Mouse (Mus musculus): ENCODE data around the gene Spocd1. TPM values are rescaled to one million over a fixed set of nuclear protein-coding genes. Genes with fewer than 3 reads are reported as not detected.
"Not testable (repeated sequence)": the region's sequence is repeated elsewhere in the genome, so short reads cannot be mapped to it uniquely, and the experiment has no call there.

Gene Spocd1
- under 1 TPM; 0.51 to 0.53 TPM for total RNA-seq (2021)
- long read RNA-seq, experiment 1 = 0 reads
- long read RNA-seq, experiment 2 = 0 reads

DNA sequence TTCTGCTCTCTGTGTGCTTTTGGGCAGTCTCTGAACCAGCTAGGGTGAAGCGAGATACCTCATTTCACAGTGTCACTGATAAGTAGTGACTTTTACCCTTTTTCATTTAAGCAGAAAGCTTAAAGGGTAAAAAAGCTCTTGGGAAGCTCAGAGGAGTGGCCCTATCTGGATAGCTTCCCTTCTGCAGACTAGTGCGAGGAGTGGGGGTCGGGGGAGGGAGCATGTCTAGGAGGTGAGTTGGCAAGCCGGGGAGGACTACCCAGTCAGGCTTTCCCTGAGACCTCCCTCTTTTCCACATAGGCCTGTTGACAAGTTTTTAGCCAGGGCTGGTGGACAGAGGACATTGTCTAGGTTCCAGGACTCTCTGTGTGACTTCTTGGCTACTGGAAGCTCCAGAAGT is at the start of gene Spocd1:
Gene Spocd1, plus strand, starts transcription at position 301 of the 400 bp plus-strand sequence.
- no peak for DNase-seq (ENCODE audit: low spot score in 2 of 2)

DNA sequence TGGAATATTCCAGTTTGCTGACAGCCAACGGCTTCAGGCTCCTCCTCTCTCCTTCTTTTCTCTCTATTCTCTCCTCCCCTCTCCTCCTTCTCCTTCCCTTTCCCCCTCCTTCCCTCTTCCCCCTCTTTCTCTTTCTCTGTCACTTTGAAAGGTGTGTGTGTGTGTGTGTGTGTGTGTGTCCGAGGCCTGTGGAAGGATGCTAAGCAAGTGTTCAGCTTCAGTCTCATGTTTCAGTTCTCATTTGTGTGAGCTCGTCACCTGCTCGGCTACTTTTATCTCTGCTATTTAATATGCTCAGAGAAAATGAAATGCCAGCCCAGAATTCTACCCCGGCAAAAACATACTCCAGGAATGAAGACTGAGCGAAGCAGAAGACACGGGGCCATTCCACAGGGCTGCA is 48.4 kb upstream of the Spocd1 start:
- DNase-seq (ENCODE audit: low spot score in 2 of 2) = no peak

DNA sequence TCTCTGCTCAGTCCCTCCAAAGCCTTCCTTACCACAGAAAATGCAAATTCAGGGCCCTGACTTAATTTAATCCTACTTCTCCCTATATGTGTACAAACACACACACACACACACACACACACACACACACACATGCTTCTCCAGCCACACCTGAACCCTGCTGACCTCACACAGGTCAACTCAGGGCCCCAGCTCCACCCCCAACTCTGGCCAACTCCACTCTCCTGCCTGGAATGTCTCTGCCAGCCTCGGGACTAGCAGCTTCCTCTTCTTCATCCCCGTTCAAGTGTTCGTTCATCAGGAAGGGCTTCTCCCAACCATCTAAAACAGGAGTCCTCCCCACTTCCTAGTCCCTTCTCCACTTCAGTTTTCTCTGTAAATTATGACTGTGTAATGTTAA is 47.4 kb upstream of the Spocd1 start:
- no peak for DNase-seq (ENCODE audit: low spot score in 2 of 2)

DNA sequence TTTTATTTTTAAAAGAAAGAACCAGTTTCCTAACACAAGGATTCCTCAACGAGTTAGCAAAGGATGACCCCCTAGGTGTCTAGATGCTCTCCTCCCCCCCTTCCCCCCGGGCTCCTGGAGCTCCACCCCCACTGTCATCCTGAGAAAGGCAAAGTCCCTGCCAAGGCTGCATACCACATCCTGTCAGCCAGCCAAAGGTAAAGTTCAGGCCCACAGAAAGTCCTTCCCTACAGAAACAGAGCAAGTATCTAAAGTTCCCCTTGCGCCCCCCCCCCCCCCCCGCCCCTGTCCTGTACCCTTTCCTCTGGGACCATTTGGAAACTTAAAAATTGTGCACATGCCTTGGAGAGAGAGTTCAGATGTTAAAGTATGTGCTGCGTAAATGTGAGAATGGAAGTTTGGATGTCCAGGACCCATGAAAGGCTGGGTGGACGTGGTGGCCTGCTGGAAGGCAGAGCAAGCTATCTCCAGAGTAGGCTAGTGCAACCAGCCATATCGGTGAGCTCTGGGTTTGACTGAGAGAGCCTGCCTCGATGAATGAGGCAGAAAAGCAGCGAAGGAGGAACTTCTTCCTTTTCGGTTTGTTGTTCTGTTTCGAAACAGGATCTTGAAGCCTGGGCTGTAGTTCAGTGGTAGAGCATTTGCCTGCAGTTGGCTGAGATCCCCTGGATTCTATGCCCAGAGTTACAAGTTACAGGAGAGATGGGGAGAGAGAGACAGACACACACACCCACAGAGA is 46.3 kb upstream of the Spocd1 start:
- no peak for DNase-seq (ENCODE audit: low spot score in 2 of 2)

GRCm38 (mm10) chr4:129884041-129884930 is 44.8 kb upstream of the Spocd1 start:
- DNase-seq (ENCODE audit: low spot score in 2 of 2) = no peak

DNA sequence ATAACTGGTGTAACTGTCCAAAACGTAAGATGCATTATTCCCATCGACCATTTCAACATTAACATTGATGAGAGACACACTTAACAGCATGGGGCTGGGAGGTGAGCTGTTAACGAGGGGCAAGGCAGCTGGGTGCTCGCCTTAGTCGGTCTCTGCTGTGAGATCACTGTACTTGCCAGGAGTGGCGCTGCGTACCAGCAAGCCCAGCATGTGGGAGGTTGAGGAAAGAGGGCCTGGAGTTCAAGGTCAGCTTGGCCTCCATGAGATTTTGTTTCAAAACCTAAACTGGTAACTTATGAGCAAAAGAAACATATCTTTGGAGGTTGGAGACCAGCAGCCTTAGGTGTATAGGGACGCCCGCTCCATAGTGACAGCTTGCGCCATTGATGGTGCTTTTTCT is 39.4 kb upstream of the Spocd1 start:
- no peak for DNase-seq (ENCODE audit: low spot score in 2 of 2)

- DNase-seq (ENCODE audit: low spot score in 2 of 2) = no peak
Observed at GRCm38 (mm10) chr4:129890094-129890493, 39.0 kb upstream of the Spocd1 start.

DNA sequence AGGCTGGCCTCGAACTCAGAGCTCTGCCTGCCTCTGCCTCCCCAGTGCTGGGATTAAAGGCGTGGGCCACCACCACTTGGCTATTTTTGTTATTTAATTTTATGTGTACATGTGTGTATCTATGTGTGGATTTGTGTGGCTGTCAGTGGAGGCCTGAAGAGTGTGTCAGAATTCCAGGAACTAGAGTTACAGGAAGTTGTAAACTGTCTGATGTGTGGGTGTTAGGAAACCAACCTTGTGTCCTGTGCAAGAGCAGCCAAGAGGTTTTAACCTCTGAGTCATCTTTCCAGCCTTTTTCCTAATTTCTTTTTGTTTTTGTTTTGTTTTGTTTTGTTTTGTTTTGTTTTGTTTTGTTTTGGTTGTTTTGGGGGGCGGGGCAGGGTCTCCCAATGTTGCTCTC is 34.2 kb upstream of the Spocd1 start:
- DNase-seq (ENCODE audit: low spot score in 2 of 2) = no peak

GRCm38 (mm10) chr4:129898815-129899214 is 30.2 kb upstream of the Spocd1 start:
- DNase-seq (ENCODE audit: low spot score in 2 of 2) = not testable (repeated sequence)

DNA sequence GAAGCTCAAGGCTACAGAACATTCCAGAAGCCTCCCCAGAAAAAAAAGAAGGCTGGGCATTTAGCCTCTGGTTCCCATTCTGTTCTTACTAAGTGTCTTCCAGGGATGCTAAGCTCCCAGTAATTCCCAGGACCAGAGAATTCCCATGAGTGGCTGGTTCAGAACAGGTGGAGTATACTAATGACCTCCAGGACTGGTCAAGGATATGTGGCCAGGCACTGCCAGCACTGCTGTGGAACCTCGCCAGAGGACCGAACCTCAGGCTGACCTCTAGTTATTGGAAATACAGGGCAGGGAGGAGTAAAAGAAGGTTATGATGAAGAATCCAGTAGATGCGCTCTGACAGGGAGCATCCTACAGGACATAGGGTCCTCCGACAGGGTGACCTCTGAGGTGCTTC is 26.7 kb upstream of the Spocd1 start:
- DNase-seq (ENCODE audit: low spot score in 2 of 2) = no peak

DNA sequence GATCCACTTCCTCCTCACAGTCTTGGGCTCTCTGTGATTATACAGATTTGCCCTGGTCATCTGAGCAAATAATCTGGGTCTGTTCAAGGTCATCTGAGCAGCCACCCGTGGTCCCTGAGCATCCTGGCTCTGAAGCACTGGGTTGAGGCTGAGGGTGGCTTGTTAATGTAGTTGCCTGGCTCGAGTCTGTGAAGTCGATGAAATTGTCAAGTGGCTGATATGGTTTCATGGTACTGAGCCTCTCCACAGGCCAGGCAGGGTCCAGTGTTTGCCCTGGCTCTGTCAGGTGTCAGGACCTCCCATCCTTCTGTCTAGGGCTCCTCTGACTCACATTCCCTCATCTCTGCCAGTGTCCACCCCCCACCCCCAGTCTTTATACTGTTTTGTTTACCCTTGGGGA is 25.5 kb upstream of the Spocd1 start:
- DNase-seq (ENCODE audit: low spot score in 2 of 2) = no peak

GRCm38 (mm10) chr4:129905032-129905431 is 24.0 kb upstream of the Spocd1 start:
- DNase-seq (ENCODE audit: low spot score in 2 of 2) = no peak

DNA sequence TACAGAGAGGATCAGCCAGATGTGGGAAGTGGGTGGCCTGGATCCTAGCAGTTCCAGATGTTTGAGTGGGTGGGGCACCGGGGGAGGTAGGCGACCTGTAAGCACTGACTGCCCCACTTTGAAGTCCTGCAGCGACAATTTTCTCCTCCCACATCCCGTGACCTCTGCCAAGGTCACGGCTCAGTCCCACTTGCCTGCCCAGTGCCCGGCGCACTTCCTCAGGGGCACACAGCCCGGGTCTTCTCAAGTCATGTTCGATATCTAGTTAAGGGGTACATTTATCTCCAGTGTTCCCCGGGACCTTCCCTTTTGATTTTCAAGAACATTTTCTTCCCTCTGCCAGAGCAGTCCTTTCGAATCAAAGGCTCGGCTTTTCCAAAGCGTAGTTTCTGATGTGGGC is 23.0 kb upstream of the Spocd1 start:
- peak in 1 of 2 experiments; percentile 70 for DNase-seq (ENCODE audit: low spot score in 2 of 2)

DNA sequence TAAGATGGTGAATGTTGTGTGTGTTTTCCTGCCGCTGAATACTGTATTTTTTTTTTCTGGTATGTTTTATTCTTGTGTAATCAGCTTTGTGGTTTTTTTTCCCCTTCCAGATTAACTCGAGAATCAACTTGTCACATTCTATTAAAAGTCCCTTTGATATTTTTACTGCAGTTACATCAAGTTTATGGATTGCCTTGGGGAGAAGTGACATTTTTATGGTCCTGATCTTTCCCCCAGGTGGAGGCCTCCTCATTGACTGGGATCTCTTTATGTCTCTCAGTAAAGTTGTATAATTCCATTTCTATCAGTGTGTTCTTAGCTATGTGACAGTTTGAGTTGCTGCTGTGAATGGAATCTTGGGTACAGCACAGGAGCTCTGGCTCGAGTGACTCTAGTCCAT is 20.2 kb upstream of the Spocd1 start:
- DNase-seq (ENCODE audit: low spot score in 2 of 2) = no peak

DNA sequence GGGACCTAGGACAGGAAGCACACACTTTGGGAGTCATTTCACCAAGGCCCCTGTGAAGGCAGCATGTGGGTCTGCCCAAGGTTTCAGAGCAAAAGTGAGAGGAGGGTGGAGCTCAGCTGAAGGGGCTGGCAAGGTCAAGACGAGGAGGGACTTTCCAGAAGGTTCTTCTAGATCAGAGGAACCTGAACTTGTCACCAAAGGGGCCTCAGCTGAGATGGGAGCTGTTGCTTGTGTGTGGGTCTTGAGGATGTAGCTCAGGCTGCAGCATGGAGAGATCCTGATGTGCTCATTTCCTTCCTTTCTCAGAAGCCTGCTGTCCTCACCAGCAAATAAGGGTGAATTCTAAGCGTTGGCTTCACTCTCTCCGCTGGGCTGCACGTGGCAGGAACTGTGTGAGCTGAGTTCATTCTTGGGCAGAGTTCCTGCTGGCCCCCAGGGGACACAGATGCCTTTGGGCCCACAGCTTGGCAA is 19.8 kb upstream of the Spocd1 start:
- DNase-seq (ENCODE audit: low spot score in 2 of 2) = no peak

DNA sequence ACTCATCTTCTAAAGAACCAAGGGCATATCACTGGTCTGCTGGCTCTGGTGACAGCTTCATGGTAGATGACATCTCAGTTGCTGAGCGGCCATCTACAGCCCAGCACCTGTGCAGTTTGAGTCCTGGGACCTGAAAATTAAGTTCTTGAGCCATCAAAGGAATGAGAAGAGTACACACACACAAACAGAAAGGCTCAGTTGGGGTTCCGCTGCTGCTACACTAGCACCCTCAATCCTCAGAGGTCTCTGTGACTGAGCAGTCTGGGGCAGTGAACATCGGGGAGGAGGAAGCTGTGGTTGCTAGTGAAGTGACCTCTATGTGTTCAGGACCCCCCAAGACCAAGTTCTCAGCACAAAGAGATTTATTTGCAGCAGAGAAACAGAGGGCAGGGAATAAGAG is 16.1 kb upstream of the Spocd1 start:
- no peak for DNase-seq (ENCODE audit: low spot score in 2 of 2)

DNA sequence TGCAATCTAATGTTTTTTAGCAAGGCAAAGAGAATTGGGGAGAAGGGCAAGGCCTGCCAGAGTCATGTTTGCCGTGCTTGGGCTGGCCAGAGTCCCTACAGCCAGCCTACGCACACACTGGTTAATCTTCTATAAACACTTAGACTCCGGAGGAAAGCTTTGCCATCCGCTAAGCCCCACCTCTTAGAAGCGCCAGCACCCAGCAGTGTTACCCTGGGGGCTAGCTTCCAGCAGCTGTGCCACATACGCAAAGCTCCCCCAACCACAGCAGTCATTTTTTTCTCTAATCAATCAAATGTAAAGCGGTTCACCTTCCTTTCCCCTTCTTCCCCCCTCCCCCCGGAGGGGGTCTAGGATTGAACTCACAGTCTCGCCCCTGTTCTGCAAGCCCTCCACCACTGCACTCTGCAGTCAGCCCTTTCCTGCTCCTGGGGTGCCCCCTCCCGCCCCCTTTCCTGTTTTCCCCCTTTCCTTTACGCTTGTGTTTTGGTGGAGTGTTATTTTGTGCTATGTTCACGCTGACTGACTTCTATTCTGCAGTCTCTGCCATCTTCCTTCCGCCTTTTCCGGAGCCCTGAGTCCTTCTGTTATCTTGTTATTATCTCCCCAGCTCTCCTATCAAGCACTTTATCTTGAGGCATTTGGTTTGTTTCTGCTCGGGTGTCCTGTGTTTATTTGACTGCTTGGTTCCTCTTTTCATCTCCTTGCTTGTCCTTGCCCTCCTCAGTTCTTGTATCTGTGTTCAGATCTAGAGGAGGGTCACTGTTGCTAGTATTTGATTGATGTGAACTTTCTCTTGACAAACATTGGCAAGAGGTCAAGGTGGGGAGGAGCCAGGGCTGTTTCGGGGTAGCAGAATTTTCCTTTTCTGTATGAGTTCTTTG is 15.0 kb upstream of the Spocd1 start:
- DNase-seq (ENCODE audit: low spot score in 2 of 2) = peak in 1 of 2 experiments; percentile 60

- no peak for DNase-seq (ENCODE audit: low spot score in 2 of 2)
Observed at GRCm38 (mm10) chr4:129914686-129915085, 14.4 kb upstream of the Spocd1 start.

GRCm38 (mm10) chr4:129915349-129915988 is 13.6 kb upstream of the Spocd1 start:
- no peak for DNase-seq (ENCODE audit: low spot score in 2 of 2)

DNA sequence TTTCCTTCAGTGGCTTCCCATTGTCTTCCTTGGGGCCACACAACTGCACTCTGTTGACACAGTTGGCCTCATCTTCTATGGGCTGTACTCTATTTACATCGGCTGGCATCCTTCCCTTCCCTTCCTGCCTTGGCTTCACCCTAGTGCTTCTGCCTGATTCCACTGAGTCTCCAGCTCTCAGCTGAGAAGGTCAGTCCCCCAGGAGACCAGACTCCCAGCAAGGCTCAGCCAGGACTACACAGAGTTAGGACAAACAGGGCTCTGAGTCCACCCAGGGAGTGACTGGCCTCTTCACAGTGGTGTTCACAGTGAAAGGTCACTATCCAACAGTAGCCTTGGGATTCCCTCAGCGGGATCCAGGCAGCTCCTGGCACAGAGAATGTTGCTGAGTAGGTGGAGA is 12.9 kb upstream of the Spocd1 start:
- DNase-seq (ENCODE audit: low spot score in 2 of 2) = peak in 1 of 2 experiments; percentile 51
